Mouse (Mus musculus): ENCODE results near the gene Atp8a2.

GRCm38 (mm10) chr14:59705326-59706058 lies 491.5 kb downstream of the Atp8a2 start:
- TF ChIP-seq POLR2A (IDR thresholded peaks at IDR 0.05; ENCODE audit: borderline replicate concordance, extremely low read depth, insufficient read depth, insufficient read length, poor library complexity, severe bottlenecking) (no peak), CTCF (IDR thresholded peaks at IDR 0.05; ENCODE audit: borderline replicate concordance, extremely low read depth, insufficient read depth, insufficient read length) (no peak)
